Mouse (Mus musculus) lung, postnatal 0 days (tissue): ENCODE data around the gene Stub1.

Experiments used
- CTCF ChIP-seq: IDR thresholded peaks from 2 replicates; pipeline ENCODE4 v1.5.1; 2016; ENCODE audit warnings: antibody characterized with exemption, mild to moderate bottlenecking
- EP300 ChIP-seq: IDR thresholded peaks from 2 replicates; pipeline ENCODE4 v1.6.1; 2016; ENCODE audit warnings: antibody characterized with exemption, mild to moderate bottlenecking, control low read depth

GRCm38 (mm10) chr17:25835816-25836215, 2.6 kb upstream of the Stub1 start:
- no peak for TF ChIP-seq CTCF
- TF ChIP-seq EP300, result no peak
